Mouse (Mus musculus): Measurements from ENCODE around the gene Camkv.
A peak's percentile ranks its signal among the peaks of the same experiment; 100 is the strongest.

The Camkv gene

DNA sequence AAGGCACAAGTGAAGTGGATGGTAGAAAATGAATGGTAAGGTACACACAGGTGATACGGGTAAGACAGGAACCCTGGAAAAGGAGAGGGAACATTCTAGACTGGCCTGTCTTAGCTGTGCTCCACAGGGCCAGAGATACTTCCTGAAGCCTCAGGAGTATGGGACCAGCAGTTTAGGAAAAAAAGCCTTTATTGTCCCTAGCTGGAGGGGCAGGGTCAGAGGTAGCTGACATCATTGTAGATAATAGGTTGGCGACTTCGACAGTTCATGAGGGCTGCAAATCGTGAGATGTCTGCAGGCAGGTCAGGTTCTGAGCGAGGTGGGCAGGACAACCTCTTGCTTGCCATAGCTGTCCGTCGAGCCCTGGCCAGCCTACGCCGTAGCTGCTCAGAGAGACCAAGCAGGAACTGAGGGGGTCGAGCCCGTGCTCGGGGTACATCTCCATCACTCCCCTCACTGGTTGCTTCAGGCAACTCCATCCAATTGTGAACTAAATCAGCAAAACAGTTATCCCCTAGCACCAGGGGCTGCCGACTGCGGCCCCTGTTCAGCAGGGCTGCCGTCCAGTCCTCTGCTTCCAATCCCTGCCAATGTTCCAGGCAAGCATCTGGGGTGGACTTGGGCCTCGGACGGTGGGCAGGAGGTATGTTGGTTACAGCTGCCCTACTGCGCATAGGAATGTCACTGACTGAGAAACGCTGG lies 48.7 kb downstream of the Camkv start:
- DNase-seq (ENCODE audit: low read depth, low spot score), result peak; percentile 19
- Histone ChIP-seq H3K27me3 (ENCODE audit: control insufficient read depth, insufficient read depth, low read length, poor library complexity, severe bottlenecking) (no peaks in the 10 kb centered on the region), H3K36me3 (ENCODE audit: control insufficient read depth, insufficient read depth, low read length, poor library complexity, severe bottlenecking) (no peaks in the 10 kb centered on the region; the same call in 1 of the 2 replicates)

GRCm38 (mm10) chr9:107984754-107985055 lies 49.2 kb downstream of the Camkv start:
- DNase-seq (ENCODE audit: low read depth, low spot score), result no peak
- H3K36me3 ChIP-seq (ENCODE audit: control insufficient read depth, insufficient read depth, low read length, poor library complexity, severe bottlenecking), result no peaks in the 10 kb centered on the region; the same call in 1 of the 2 replicates

DNA sequence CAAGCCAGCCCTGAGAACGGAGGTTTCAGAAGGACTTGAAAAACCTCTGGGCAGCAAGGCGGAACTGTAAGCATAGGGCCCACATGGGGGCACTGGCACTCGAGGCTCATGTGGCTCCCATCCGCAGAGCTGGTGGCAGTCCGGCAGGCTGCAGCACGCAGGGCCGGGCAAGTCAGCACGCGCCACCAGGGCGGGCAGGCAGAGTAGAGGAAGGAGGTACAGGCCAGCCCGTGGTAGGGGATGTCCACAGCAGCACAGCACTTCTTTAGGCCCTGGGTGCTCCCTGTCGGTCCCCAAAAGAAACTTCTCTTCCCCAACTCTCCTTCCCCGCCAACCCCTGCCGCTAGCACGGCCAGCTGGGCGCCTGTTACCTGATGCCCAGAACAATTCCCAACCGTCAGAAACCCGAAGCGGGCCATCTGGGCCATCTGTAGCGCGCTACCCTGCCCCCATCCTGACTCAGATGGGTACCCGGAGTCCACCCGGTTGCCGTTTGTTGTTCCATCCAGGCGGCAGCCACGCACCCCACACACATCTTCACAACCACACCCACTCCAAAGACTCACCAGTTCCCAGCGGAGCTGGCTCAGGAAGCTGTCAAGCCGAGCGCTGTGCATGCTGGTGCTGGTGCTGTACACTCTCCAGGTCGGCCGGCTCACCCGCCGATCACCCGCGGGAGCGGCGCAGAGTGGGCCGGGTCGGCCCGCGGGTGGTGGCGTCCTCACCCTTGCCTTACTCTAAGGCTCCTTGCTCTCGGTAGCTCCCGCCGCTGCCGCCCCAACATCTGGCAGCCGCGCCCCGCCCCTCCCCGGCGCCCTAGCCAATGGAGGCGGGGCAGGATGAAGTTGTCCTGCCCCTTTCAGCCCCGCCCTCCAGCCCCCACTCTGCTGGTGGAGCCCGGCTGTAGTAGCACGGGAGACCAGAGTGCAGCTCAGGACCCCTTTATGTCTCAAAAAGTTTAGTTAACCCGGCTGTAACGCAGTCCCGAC lies 50.0 kb downstream of the Camkv start, which contains the start of gene Inka1:
Inka1 (minus strand) TSS at position 749 of the 989 bp plus-strand sequence.
- DNase-seq (ENCODE audit: low read depth, low spot score), result peak; percentile 91
- Histone ChIP-seq H3K36me3 (ENCODE audit: control insufficient read depth, insufficient read depth, low read length, poor library complexity, severe bottlenecking) (no peaks in the 10 kb centered on the region; the same call in 1 of the 2 replicates), H3K27me3 (ENCODE audit: control insufficient read depth, insufficient read depth, low read length, poor library complexity, severe bottlenecking) (no peaks in the 10 kb centered on the region)

More at GRCm38 (mm10) chr9:107984754-107985055, 49.2 kb downstream of the Camkv start:
- H3K27me3 ChIP-seq (ENCODE audit: control insufficient read depth, insufficient read depth, low read length, poor library complexity, severe bottlenecking), result no peaks in the 10 kb centered on the region

DNA sequence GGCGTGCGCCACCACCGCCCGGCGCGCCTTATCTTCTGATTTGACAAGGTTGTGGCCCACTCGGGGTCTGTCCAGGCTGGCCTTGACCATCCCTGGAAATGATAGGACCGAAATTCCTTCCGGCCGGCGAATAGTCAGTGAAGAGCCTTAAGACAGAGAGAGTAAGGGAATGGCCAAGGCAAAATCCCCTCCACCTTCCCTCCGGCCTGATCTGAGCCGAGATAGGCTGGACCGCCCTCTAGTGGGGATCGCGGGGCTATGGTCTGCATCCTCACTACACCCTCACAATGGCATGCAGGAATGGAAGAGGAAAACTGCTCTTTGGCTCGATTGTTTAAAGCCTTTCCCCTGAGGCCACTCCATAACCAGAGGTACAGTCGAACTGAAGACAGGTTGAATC lies 50.9 kb downstream of the Camkv start:
- no peaks in the 10 kb centered on the region for H3K27me3 ChIP-seq (ENCODE audit: control insufficient read depth, insufficient read depth, low read length, poor library complexity, severe bottlenecking)
- peak; percentile 88 for DNase-seq (ENCODE audit: low read depth, low spot score)
- no peaks in the 10 kb centered on the region; the same call in 1 of the 2 replicates for H3K36me3 ChIP-seq (ENCODE audit: control insufficient read depth, insufficient read depth, low read length, poor library complexity, severe bottlenecking)

- no peaks in the 10 kb centered on the region for H3K27me3 ChIP-seq (ENCODE audit: control insufficient read depth, insufficient read depth, low read length, poor library complexity, severe bottlenecking)
- H3K36me3 ChIP-seq (ENCODE audit: control insufficient read depth, insufficient read depth, low read length, poor library complexity, severe bottlenecking), result no peaks in the 10 kb centered on the region
- DNase-seq (ENCODE audit: low read depth, low spot score), result no peak
Measured at GRCm38 (mm10) chr9:107987950-107988349, 52.5 kb downstream of the Camkv start.

DNA sequence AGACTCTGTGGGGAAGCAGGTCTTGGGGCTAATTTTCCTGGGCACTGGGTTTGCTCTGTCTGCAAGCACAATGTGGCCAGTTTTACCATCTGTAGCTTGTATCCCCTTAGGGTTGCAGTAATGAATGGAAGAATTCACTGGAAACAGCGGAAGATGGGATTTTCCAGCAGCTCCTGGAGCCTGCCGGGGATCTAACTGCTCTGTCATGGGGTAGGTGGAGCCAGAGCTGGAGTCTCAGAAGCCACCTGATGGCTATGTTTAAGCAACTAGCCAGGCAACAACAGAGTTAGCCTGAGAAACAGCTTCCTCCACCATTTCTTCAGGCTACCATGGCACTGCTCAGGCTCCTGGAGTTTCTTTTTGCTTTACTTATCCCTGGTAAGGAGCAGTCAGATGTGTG lies 56.7 kb downstream of the Camkv start, which contains the start of gene Cdhr4:
Cdhr4 (plus strand) TSS at position 301 of the 400 bp plus-strand sequence.
- H3K36me3 ChIP-seq (ENCODE audit: control insufficient read depth, insufficient read depth, low read length, poor library complexity, severe bottlenecking), result no peaks in the 10 kb centered on the region
- H3K27me3 ChIP-seq (ENCODE audit: control insufficient read depth, insufficient read depth, low read length, poor library complexity, severe bottlenecking), result no peaks in the 10 kb centered on the region
- no peak for DNase-seq (ENCODE audit: low read depth, low spot score)

DNA sequence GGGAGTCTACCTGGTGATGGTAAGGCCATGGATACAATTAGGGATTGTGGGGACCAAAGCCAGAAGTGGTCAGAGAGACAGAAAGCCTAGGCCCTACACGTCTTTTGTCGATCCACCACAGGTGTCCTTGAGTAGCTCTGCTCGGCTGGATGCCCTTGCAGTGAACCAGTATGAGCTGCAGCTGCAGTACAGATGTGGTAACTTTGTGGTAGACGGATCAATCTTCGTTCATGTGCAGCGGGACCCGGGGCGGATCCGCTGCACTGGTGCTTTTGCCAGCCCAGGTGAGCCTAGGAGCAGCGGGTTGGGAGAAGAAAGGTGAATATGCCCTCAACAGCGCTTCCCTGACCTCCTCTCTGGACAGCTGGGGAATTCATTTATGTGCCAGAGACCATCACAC lies 57.5 kb downstream of the Camkv start:
- Histone ChIP-seq H3K36me3 (ENCODE audit: control insufficient read depth, insufficient read depth, low read length, poor library complexity, severe bottlenecking) (no peaks in the 10 kb centered on the region), H3K27me3 (ENCODE audit: control insufficient read depth, insufficient read depth, low read length, poor library complexity, severe bottlenecking) (no peaks in the 10 kb centered on the region)
- DNase-seq (ENCODE audit: low read depth, low spot score), result no peak

DNA sequence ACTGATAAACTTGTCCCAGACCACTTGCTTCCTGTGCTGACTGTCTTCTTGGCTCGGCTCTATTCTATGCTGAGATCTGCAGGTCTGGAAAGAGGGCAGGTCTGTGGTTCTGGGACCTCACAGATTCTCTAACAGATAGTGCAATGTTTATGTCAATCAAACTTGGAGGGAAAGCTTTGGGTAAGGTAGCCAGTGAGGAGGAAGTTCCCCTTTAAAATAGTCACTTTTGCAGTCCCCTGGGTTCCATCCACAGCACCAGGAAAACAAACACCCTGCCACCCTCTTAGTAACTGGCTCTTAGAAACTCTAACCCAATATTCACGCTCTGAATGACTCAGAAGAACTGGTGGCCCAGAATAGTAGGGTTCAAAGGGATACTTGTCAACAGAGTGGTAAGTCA lies 59.0 kb downstream of the Camkv start:
- DNase-seq (ENCODE audit: low read depth, low spot score), result no peak
- Histone ChIP-seq H3K27me3 (ENCODE audit: control insufficient read depth, insufficient read depth, low read length, poor library complexity, severe bottlenecking) (no peaks in the 10 kb centered on the region), H3K36me3 (ENCODE audit: control insufficient read depth, insufficient read depth, low read length, poor library complexity, severe bottlenecking) (no peaks in the 10 kb centered on the region)

DNA sequence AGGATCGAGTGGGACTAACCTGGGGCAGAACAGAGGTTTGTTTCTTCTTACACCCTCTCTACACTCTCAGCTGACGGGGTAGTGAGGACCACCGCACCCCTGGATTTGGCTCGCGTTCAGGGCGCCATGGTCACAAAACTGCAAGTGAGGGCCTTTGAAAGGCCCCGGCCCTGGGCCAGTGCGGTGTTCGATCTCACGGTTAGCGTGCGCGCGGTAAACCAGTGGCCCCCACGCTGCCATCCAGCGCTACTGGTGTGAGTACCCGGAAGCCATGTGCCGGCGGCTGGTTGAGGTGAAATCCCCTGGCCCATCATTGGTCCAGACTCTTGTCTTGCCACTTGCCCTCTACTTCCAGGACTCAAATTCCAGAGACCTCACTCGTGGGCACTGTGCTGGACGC lies 60.0 kb downstream of the Camkv start:
- DNase-seq (ENCODE audit: low read depth, low spot score), result no peak
- Histone ChIP-seq H3K36me3 (ENCODE audit: control insufficient read depth, insufficient read depth, low read length, poor library complexity, severe bottlenecking) (no peaks in the 10 kb centered on the region), H3K27me3 (ENCODE audit: control insufficient read depth, insufficient read depth, low read length, poor library complexity, severe bottlenecking) (no peaks in the 10 kb centered on the region)

GRCm38 (mm10) chr9:107996049-107996448 lies 60.6 kb downstream of the Camkv start, which contains the start of gene Gm20662:
TSS of gene Gm20662 (plus strand) at chr9:107996349.
- no peaks in the 10 kb centered on the region for H3K27me3 ChIP-seq (ENCODE audit: control insufficient read depth, insufficient read depth, low read length, poor library complexity, severe bottlenecking)
- no peak for DNase-seq (ENCODE audit: low read depth, low spot score)
- H3K36me3 ChIP-seq (ENCODE audit: control insufficient read depth, insufficient read depth, low read length, poor library complexity, severe bottlenecking), result no peaks in the 10 kb centered on the region
